Mouse (Mus musculus): ENCODE measurements around the gene Micall1.

GRCm38 (mm10) chr15:79155572-79155971 is 46.9 kb downstream of the Micall1 start:
- TF ChIP-seq MAZ (IDR thresholded peaks at IDR 0.05; ENCODE audit: low read depth, low read length): no peak
- TF ChIP-seq EP300 (IDR thresholded peaks at IDR 0.05; ENCODE audit: low read length): no peak
- TF ChIP-seq POLR2A (IDR thresholded peaks at IDR 0.05; ENCODE audit: low read depth, low read length): no peak
- no peak for TF ChIP-seq USF1 (IDR thresholded peaks at IDR 0.05; ENCODE audit: low read depth, low read length)
- TF ChIP-seq MEF2A (IDR thresholded peaks at IDR 0.05; ENCODE audit: borderline replicate concordance, low read depth, low read length): no peak
- no peak for TF ChIP-seq SMC3 (IDR thresholded peaks at IDR 0.05; ENCODE audit: low read depth, low read length)
- TF ChIP-seq ETS1 (conservative IDR thresholded peaks at IDR 0.05; ENCODE audit: low read depth, low read length): no peak
- TF ChIP-seq MAFK (IDR thresholded peaks at IDR 0.05; ENCODE audit: insufficient replicate concordance, low read length): no peak
- TF ChIP-seq CTCF (conservative IDR thresholded peaks at IDR 0.05 in 1 of 2, IDR thresholded peaks at IDR 0.05 in 1 of 2; ENCODE audit: low read depth in 2 of 2, low read length in 2 of 2): no peak
- no peak for TF ChIP-seq ELF1 (IDR thresholded peaks at IDR 0.05; ENCODE audit: low read depth, low read length)
- TF ChIP-seq MAX (IDR thresholded peaks at IDR 0.05; ENCODE audit: low read length): no peak
- no peak for TF ChIP-seq TCF12 (IDR thresholded peaks at IDR 0.05; ENCODE audit: low read depth, low read length)

All from CH12.LX (cell line).